Mouse (Mus musculus) liver, embryonic 13.5 days (tissue): Measurements from ENCODE around the gene Mbtps2. TPM values are rescaled to one million over a fixed set of nuclear protein-coding genes. Genes with fewer than 3 reads are reported as not detected.

ENCODE experiments used
- polyA plus RNA-seq: library from polyadenylated mRNA; unstranded; fragments of >200 nt; fragmentation: Nextera tagmentation; extraction: Ambion mirVana; gene quantifications from 2 replicates; pipeline ENCODE4 v1.2.1, GENCODE M21; 2015

Mbtps2 gene
- polyA plus RNA-seq, 1 experiment from 2014 or later, result 6.4 TPM

Other genes with a start within 250 kb of the Mbtps2 start
- 0.03 TPM in 2 replicates for gene Phex, start 183.4 kb downstream of the Mbtps2 start, polyA plus RNA-seq
- gene Sms, start 106.4 kb downstream of the Mbtps2 start, polyA plus RNA-seq, result 31.5 and 35.1 TPM in 2 replicates
- gene Yy2, start 29.7 kb downstream of the Mbtps2 start, polyA plus RNA-seq, result 0.62 and 1.4 TPM in 2 replicates
- 1.0 and 2.0 TPM in 2 replicates for gene Smpx, start 100.2 kb upstream of the Mbtps2 start, polyA plus RNA-seq
- gene Klhl34, start 219.7 kb upstream of the Mbtps2 start, polyA plus RNA-seq, result not detected in 2 replicates